Mouse (Mus musculus) bone marrow, adult 2 months (tissue): Measurements from ENCODE around the gene Ssx2ip. TPM values are rescaled to one million over a fixed set of nuclear protein-coding genes. Genes with fewer than 3 reads are reported as not detected.

Experiments used
- H3K27ac ChIP-seq: fragments of 200-500 bp; 2 replicates; pipeline ENCODE4 v1.5.1; 2012; ENCODE audit warnings: low read depth, mild to moderate bottlenecking, control low read depth, inconsistent platforms, low read length; ENCODE audit not compliant: control insufficient read depth, poor library complexity, insufficient read depth
- H3K4me1 ChIP-seq: fragments of 200-500 bp; 2 replicates; pipeline ENCODE4 v1.6.1; 2011; ENCODE audit warnings: low read length; ENCODE audit not compliant: control insufficient read depth, insufficient read depth
- H3K4me3 ChIP-seq: fragments of 200-500 bp; replicated peaks from 2 replicates; pipeline ENCODE3; 2011; ENCODE audit warnings: mild to moderate bottlenecking, low read depth, low read length, control low read depth; ENCODE audit not compliant: control insufficient read depth
- CTCF ChIP-seq: fragments of 200-500 bp; IDR thresholded peaks from 2 replicates; pipeline ENCODE4 v1.5.1; 2011; ENCODE audit warnings: low read length, control low read depth; ENCODE audit not compliant: control insufficient read depth, insufficient read depth
- POLR2A ChIP-seq: fragments of 200-500 bp; IDR thresholded peaks from 2 replicates; pipeline ENCODE4 v1.6.1; 2011; ENCODE audit warnings: low read depth, mild to moderate bottlenecking, control low read depth, low read length, borderline replicate concordance; ENCODE audit not compliant: control insufficient read depth
- WGBS: fragments of 180-500 bp; shearing (Covaris S2); methylation state at CpG from one replicate; pipeline ENCODE4 v1.1.7; 2018; 5-methylcytosine and 5-hydroxymethylcytosine counted together
- polyA plus RNA-seq: library from polyadenylated mRNA; stranded (reverse); fragments of >200 nt; gene quantifications from 2 replicates; pipeline ENCODE4 v1.2.4, GENCODE M21; 2011; ENCODE audit warnings: low replicate concordance; ENCODE audit not compliant: missing spikeins, insufficient read depth, insufficient read length

The Ssx2ip gene
- 25.0 and 26.0 TPM in 2 replicates for polyA plus RNA-seq

GRCm38 (mm10) chr3:146404311-146405201, at the start of gene Ssx2ip:
Gene Ssx2ip (plus strand): TSS chr3:146404642.
- peak within 1 kb of the TSS; percentile 85 for H3K4me3 ChIP-seq
- peaks cover 1% of the 10 kb centered on the region; the same call in 1 of the 2 replicates for H3K4me1 ChIP-seq
- peak within 1 kb of the TSS; percentile 60 for H3K27ac ChIP-seq
- WGBS, result under 1% methylated on average over 99 of the region's 100 CpGs
- no peak for TF ChIP-seq CTCF
- TF ChIP-seq POLR2A, result 0 out of 2 replicates have a peak, but pooled peaks have one; percentile 38

GRCm38 (mm10) chr3:146355146-146355545, 49.3 kb upstream of the Ssx2ip start:
- WGBS, result 30% methylated on average over 3 of the region's 3 CpGs
- H3K4me1 ChIP-seq, result no peaks in the 10 kb centered on the region

GRCm38 (mm10) chr3:146365471-146365870, 39.0 kb upstream of the Ssx2ip start:
- H3K27ac ChIP-seq, result no peak overlapping the region
- no peaks in the 10 kb centered on the region for H3K4me1 ChIP-seq
- TF ChIP-seq CTCF (no peak), POLR2A (no peak)
- H3K4me3 ChIP-seq, result no peak overlapping the region
- WGBS, result 48% methylated on average over 9 of the region's 9 CpGs

More at GRCm38 (mm10) chr3:146355146-146355545, 49.3 kb upstream of the Ssx2ip start:
- Histone ChIP-seq H3K27ac (no peak overlapping the region), H3K4me3 (no peak overlapping the region)
- TF ChIP-seq POLR2A (no peak), CTCF (no peak)

- TF ChIP-seq POLR2A, result no peak
- TF ChIP-seq CTCF, result no peak
- H3K27ac ChIP-seq, result no peak overlapping the region
- no peaks in the 10 kb centered on the region for H3K4me1 ChIP-seq
- H3K4me3 ChIP-seq, result no peak overlapping the region
- WGBS, result 75% methylated on average over 2 of the region's 2 CpGs
These were observed 37.4 kb upstream of the Ssx2ip start for GRCm38 (mm10) chr3:146367058-146367457.

- Histone ChIP-seq H3K4me3 (no peak overlapping the region), H3K27ac (no peak overlapping the region), H3K4me1 (no peaks in the 10 kb centered on the region)
- whole genome bisulfite sequencing, result 48% methylated on average over 7 of the region's 7 CpGs
- TF ChIP-seq CTCF (no peak), POLR2A (no peak)
These were observed 33.8 kb upstream of the Ssx2ip start for GRCm38 (mm10) chr3:146370553-146371095.

GRCm38 (mm10) chr3:146371201-146371600, 33.2 kb upstream of the Ssx2ip start:
- WGBS, result 79% methylated on average over 5 of the region's 5 CpGs
- H3K27ac ChIP-seq, result no peak overlapping the region
- no peak overlapping the region for H3K4me3 ChIP-seq
- H3K4me1 ChIP-seq, result no peaks in the 10 kb centered on the region
- TF ChIP-seq POLR2A (no peak), CTCF (no peak)

GRCm38 (mm10) chr3:146374596-146375175, 29.8 kb upstream of the Ssx2ip start:
- no peak overlapping the region for H3K4me3 ChIP-seq
- H3K4me1 ChIP-seq, result no peaks in the 10 kb centered on the region
- no peak for TF ChIP-seq CTCF
- TF ChIP-seq POLR2A, result no peak
- 82% methylated on average over 3 of the region's 3 CpGs for WGBS
- no peak overlapping the region for H3K27ac ChIP-seq

GRCm38 (mm10) chr3:146375224-146375657, 29.2 kb upstream of the Ssx2ip start:
- Histone ChIP-seq H3K27ac (no peak overlapping the region), H3K4me3 (no peak overlapping the region), H3K4me1 (no peaks in the 10 kb centered on the region)
- WGBS, result 84% methylated on average over 4 of the region's 4 CpGs
- no peak for TF ChIP-seq POLR2A
- TF ChIP-seq CTCF, result no peak
